Mouse (Mus musculus) layer of hippocampus, postnatal 25 days (tissue): ENCODE results near the gene Slc22a18. TPM values are rescaled to one million over a fixed set of nuclear protein-coding genes. Genes with fewer than 3 reads are reported as not detected.

ENCODE experiments used
- DNase-seq, 2 experiments: peaks; one replicate each; pipeline ENCODE4 v3.0.0; 2022; ENCODE audit warnings: mixed read lengths in 2 of 2, low spot score in 1 of 2; ENCODE audit errors: extremely low spot score in 1 of 2
- total RNA-seq, 2 experiments: library from RNA; stranded (reverse); gene quantifications; 2 replicates each; pipeline ENCODE4 v1.2.3; 2021

The Slc22a18 gene
- total RNA-seq, 2 experiments from 2014 or later = 0.20 TPM; not detected in 1

DNA sequence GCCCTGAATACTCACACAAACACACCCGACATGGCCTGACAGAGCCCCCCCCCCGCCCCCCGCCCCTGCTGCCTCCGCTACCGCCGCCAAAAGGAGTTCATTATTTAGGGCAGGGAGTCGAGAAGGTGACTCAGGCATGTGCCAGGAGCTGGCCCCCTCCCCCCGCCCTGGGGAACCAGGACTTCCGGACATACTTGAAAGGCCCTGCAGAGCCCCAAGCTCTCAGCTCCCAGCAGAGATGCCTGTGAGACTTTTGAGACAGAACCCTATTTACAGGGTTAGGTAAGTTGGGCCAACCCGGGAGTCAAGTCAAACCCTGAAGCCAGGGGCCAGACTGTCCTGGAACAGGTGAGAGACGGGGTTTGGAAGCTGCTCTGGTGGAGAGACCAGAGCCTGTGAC lies 11.6 kb upstream of the Slc22a18 start:
- DNase-seq = no peak

DNA sequence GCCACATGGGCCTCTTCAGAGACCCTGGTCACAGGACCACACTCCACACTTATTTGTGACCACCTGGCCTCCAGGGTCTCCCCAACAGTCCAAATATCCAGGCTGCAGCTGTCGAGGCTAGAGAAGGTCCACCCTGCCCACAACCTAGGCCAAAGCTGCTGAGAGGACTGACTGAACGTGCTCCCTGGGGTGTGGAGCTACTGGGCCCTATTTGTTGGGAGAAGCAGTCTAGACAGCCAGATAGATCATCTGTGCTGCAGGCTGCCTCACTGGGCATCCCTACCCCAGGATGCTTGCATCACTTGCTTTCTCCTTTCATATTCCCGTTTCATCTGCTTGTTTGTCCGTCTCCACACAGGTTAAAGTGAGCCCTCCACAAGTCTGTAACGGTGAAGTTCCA lies 11.0 kb upstream of the Slc22a18 start:
- DNase-seq = no peak

DNA sequence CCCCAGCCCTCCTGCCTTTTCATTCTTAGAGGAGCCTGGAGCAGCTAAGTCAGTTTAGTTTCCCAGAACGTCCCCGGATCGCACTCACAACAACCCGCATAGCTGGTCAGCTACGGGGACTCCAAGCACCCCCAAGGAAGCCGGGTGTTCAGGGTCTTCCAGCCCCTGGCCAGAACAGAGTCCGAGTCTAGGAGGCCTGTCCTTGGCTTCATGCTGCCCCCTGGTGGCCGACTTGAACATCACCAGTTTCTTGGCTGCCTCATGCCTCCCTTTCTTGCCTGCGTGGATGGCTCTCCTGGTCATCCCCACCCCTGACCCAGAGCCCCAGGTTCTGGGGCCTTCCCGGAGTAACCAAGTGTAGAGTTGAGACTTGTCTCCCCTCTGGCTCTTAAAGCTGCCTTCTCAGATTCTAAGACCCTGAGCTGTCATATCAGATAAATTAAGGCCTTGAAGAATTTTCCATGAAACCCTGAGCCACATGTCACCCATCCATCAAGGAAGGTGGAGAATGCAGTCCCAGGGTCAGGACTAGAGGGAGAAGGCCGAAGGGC lies 9.6 kb upstream of the Slc22a18 start:
- peak; percentile 77 to 91 for DNase-seq

DNA sequence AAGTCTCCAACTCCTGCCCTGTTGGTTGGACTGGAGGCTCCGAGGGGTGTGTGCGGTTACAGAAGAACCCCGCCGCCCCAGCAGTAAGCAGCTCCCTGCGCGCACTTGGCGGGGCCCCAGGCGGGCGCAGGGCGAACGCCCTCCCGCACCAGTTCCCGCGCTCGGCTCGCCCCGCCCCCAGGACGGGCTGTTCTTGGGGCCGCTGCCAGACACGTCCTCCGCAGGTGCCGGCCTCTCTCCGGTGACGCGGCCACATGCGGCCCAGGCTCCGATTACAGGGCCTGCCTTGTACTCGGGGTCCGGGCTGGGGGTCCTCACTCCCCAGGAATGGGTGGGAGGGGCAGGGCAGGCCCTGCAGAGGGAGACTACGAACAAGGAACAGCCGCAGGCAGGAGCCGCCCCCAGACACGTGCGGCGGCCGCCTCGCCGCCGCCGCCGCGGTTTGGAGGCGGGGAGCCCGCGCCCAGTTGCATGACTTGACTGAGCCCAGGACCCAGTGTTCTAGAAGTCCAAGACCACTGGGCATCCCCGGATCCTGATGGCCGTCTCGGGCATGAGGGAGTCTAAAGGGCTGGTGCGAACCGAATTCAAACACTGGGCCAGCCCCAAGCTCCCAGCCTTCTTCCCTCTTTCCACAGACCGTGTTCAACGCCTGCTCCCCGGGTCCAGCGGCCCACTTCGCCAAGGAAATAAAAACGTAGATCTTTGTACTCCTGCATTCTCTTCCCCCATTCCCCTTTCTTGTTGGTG lies 8.6 kb upstream of the Slc22a18 start:
- DNase-seq = no peak

DNA sequence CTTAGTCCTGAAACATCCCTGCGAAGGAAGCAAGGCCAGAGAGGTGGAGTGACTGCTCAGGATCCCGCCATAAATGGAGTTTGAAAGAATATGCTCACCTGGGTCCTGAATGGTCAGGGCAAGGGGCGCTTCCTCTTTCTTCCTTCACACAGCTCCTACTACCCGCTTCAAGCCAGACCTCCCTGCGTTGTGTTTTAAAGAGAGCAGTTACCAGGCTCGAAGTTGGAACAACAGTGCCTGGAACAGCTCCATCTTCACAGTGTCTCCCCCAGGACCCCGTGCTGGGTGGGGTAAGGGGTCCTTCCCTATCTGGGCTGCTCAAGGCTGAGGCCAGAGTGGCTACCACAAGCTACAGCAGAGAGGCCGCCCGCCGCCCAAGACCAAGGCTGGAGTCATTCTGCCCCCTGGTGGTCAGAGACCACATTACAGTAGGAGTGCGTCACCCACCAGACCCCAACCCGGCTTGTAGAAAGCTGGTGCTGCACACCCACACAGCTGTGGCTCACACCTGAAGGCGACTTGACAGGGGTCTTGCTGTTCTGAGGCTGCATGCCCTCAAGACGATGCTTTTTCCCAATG lies 7.3 kb upstream of the Slc22a18 start:
- peak; percentile 91 to 94 for DNase-seq

DNA sequence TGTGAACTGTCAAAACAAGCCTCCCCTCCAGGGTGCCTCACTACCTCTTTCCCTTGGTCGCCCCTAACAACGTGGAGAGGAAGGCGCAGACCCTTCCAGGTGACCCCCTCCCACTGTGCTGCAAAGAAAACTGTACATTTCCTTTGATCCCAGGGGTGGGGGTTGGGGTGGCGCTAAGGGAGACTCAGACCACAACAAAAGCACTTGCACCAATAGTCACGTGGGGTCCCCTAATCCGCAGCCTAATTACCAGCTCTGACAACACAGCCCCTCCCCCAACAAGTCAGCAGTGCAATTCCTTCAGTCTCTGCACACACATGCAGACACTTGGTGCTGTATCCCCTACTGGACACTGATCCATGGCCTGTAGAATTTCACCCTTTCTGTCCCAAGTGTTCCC lies 5.8 kb upstream of the Slc22a18 start:
- DNase-seq = no peak

DNA sequence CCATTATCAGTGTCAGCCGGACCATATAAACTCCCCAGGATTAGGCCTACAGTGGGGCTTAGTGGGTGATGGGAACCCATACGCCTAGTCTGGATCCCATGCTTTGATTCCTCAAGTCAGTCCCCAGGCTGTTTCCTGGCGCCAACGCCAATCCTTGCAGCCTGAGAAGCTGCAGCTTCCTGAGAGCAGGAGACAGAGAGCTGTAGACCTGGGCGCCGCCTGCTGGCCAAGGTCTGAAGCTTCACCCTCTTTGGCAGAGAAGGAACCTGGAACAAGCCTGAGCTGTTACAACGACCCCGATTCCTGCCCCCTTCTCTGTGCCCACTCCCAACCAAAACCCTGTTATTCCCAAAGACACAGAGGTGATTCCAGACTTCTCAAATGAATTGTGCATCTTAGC lies 3.6 kb upstream of the Slc22a18 start:
- DNase-seq = peak; percentile 49 to 84

DNA sequence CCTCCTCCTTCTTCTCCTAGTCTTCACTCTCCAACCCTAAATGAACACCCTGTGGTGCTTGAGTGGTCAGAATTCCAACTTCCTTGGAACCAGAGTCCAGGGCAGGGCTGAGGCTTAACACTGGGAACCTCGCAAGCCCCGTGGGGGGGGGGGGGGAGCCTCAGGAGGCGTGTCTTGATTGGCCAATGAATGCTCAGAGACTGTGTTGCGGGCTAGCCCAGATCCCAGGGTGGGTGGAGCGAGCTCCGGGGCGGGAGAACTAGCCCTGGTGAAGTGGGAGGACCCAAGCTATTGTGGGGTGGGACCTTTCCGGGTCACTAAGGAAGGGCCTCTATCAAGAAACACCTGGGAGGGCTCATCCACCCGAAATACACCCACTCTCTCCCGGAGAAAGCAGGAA lies 1.3 kb downstream of the Slc22a18 start:
- DNase-seq = no peak

DNA sequence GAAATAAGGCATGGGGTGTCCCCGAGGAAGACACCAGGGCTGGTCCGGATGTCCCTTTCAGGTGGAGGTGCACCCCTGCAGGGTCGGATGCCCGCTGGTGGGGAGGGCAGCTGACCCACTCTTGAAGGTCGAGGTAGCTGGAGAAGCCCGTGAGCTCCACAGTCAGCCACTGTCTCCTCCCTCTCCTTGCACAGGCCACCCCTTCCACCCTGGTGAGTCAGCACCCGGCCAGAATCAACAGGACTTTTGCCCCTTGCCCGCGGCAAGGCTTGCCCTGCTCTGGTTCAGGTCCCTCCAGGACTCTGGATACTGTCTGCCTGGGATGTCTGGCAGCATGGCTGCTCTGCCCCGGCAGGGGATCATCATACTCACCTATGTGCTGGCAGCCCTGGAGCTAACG lies 2.3 kb downstream of the Slc22a18 start:
- DNase-seq = no peak

DNA sequence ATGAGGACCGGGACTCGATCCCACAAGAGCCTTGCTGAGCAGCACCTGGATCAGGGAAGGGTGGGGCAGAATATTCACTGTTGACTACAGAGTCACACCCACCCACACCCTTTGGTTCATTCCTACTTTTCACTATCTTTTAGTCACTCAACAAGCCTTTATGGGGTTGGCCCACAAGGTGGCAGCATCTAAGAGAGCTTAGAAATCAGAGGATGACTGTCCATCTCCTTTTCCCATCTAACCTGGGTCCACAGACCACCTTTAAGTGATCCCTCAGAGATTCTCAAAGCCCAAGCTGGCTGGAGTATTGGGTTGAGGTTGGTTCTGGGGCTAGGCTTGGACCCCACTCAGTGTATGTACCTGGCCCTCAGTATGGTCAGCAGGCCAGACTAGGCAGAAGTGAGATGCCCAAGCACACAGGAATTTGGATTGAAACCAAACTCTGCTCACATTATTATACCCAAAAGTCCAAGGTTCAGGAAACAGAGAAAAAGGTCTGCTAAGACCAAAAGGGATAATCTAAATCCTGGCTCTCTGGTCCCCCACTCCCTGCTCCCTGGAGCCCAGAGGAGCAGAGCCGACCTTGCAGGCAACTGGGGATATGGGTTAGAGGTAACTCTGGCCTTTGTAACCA lies 3.3 kb downstream of the Slc22a18 start:
- DNase-seq = no peak

DNA sequence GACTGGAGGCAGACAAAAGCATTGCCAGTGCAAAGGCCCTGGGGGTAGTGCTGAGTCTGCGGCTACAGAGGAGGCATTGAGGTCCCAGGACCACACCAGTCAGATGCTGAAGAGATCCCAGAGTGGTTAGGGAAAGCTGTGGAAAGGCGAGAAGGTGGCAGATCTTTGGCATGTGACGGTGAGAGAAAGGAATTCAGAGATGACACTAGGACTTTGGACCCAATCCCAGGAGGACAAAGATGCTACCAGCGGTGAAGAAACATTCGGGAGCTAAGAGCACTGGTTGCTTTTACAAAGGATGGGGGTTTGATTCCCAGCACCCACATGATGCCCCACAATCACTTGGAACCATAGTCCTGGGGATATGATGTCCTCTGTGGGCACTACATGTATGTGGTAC lies 4.3 kb downstream of the Slc22a18 start:
- DNase-seq = no peak

DNA sequence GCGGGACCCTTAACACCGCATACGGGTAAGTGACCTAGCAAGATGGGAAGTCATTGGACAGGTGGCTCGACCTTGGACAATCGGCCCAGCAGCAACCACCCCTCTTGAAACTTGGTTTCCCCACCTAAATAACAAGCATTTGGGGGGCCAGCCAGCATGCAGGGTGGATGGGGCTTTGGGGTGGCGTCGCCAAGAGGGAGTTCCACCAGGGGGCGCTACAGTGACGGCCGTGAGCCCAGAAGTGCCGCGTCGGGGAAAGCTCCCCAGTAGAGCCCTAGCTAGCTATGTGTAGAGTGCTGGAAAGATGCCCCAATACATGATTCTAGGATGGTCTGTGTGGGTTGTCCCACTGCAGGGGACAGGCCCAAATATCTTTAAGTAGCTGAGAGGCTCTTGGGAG lies 7.0 kb downstream of the Slc22a18 start:
- DNase-seq = peak; percentile 46 to 78

DNA sequence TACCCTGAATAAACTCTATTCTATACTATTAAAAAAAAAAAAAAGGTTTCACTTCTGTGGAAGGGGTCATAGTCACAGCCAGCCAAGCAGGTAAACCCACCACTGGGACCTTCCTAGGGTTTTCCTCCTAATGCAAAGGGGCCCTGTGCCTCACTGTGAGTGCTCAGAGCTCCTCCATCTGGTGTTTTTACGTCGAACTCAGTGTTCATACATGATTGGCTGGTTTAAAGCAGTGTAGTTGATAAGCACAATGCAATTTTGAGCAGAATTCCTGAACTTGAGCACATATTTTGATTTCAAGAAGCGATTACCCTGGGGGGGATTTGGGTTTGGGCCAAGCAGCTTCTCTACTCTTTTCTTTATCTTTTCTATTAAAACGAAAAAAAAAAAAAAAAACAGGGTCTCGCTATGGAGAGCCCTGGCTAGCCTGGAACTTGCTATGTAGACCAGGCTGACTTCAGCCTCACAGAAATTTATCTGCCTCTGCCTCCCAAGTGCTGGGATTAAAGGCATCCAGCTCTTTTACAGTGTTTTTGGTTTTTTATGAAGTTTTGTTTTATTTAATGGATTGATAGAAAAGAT lies 8.4 kb downstream of the Slc22a18 start:
- no peak for DNase-seq

DNA sequence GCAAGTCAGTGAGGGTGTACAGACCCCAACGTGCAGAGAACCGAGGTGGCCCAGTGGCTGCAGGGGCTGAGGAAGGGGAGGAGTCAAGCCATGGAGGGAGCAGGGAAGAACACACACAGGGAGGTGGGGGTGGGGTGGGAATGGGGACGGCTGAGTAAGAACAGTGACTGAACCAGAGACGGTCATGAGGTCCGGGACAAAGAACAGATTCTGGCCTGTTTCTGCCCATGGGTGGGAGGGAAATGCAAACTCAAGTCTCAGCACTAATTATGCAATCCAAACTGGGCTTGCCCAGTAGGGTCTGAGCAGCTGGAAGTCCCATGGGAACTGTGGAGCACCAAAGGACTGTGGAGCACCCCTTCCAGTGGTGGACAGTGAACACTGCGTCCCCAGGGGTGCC lies 9.0 kb downstream of the Slc22a18 start:
- no peak for DNase-seq

DNA sequence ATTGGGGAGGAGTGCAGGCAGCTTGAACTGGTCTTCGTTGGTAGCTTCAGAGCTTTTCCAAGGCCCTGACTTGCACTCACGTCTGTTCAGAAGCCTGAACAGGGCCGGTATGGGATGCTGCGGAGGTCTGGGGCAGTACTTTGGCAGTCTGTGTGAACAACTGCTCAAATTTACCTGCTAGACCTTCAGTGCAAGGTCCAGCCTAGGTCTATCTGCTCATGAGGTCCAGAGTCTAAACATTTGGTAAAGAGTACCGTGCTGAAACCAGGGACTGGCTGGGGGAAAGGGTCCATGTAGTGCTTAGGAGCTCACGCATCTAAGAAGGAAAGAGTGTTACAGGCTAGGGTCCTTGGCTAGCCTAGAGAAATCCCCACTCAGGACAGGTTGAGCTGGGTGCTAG lies 16.2 kb downstream of the Slc22a18 start:
- no peak for DNase-seq

DNA sequence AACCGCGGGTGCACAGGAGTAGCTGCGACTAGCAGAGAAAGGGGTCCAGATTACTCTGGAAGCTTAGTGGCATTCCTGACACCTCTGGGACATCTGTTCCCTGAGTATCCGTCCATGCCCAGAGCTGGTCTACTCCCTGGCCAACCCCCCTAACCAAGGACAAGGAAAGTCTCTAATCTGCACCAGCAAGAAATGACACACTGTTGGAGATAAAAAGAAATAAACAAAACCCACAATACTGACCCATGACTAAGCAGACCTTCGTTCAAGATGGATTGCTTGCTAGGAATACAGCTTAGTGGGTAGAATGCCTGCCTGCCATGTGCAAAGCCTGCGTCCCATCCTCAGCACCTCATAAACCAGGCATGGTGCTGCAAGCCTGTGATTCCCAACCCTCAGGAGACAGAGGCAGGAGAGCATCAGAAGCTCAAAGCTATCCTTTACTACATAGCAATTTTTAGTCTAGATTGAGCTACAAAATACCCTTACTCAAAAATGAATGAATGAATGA lies 20.1 kb downstream of the Slc22a18 start:
- no peak for DNase-seq

DNA sequence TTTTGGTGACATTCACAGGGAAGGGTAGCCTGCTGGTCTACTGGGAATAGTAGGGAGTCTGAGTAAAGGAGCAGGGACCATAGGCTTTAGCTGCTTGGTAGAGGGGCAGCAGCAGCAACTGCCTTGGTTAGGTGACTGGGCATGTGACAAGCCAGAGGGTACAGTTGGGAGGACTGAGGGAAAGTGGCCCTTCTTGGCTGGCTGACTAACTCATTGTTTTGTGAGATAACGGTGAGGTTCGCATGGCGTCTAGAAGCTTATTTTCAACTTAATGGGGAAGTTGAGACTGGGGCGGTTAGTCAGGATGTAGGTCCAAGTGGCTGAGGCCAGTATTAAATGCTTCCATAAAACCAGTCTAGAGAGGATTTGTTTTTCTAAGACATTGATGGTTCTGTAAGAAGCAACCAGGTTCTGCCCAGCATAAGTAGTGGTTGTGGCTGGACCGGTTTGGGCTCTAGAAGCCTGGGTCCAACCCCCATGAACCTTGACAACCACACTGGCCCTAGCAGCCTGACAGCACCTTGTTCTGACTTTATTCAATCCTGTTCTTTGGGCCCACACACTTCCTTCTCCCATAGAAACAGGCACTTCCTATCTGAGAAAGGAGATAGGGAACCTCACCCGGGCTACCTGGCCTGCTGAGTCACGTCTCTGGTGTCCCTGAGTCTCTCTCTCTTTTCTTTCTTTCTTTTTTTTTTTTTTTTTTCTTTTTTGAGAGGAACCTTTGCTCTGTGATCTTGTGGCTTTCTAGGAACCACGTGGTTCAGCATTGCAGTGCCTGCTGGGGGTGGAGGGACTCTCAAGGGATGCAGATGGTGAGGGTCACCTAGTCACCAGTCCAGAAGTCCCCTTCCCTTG lies 21.8 kb downstream of the Slc22a18 start:
- DNase-seq = no peak

DNA sequence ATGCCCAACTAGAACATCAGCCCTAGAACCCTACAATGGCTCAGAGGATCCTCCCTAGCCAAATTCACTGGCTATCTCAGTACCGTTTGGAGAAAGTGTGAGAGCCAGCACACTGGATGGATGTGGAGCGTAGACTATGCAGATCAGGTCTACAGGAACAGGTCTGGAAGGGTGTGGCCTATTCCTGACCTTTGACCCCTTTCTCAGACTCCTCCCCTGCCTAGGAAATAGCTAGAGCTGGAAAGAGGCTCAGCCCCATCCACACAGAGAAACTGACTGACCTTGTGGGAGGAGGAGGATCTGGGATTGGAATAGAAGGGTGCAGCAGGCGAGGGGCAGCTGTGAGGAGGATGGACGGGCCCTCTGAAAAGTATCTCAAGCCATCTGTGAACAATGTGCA lies 25.0 kb downstream of the Slc22a18 start:
- no peak for DNase-seq

DNA sequence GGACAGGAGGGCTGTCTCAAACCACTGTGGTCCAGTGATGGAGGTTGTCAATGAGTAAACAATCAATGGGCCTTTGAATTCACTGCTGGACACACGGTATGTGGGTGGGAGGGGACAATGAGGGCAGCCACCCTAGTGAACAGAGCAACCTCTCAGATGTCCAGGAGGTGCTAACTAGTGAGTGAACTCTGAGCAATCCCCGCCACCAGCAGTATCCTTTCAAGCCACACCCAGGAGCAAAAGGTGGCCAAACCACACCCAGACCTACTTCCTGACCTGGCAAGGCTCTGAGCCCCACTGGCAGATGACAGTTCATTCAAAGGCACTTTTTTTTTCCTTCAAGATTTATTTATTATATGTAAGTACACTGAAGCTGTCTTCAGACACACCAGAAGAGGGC lies 27.4 kb downstream of the Slc22a18 start:
- DNase-seq = no peak
